Mouse (Mus musculus): ENCODE measurements around the gene Plekhh2. TPM values are rescaled to one million over a fixed set of nuclear protein-coding genes. Genes with fewer than 3 reads are reported as not detected.

Gene Plekhh2
- polyA plus RNA-seq, 1 experiment from 2014 or later, result 6.1 TPM

- 36% methylated on average over 16 of the region's 16 CpGs for WGBS
- Histone ChIP-seq H3K4me1 (peaks cover 50% of the 10 kb centered on the region), H3K9me3 (no peaks in the 10 kb centered on the region), H3K4me3 (no peak overlapping the region; the same call in 1 of the 2 replicates), H3K27me3 (replicated peaks; ENCODE audit: low read depth, poor library complexity, severe bottlenecking) (no peaks in the 10 kb centered on the region), H3K27ac (replicated peaks) (peak overlapping the region; percentile 73), H3K36me3 (replicated peaks) (peaks cover 9% of the 10 kb centered on the region; the same call in 1 of the 2 replicates)
- peak; percentile 60 for DNase-seq (ENCODE audit: low spot score)
These were observed 132.8 kb downstream of the Plekhh2 start for GRCm38 (mm10) chr17:84644292-84645050.

- Histone ChIP-seq H3K4me3 (no peak overlapping the region), H3K27me3 (replicated peaks; ENCODE audit: low read depth, poor library complexity, severe bottlenecking) (no peaks in the 10 kb centered on the region), H3K27ac (replicated peaks) (peak overlapping the region; percentile 73), H3K4me1 (peaks cover 44% of the 10 kb centered on the region), H3K9me3 (no peaks in the 10 kb centered on the region), H3K36me3 (replicated peaks) (peaks cover 12% of the 10 kb centered on the region; the same call in 1 of the 2 replicates)
- 19% methylated on average over 9 of the region's 9 CpGs for WGBS
- no peak for DNase-seq (ENCODE audit: low spot score)
These were observed 133.4 kb downstream of the Plekhh2 start for GRCm38 (mm10) chr17:84645119-84645518.

DNA sequence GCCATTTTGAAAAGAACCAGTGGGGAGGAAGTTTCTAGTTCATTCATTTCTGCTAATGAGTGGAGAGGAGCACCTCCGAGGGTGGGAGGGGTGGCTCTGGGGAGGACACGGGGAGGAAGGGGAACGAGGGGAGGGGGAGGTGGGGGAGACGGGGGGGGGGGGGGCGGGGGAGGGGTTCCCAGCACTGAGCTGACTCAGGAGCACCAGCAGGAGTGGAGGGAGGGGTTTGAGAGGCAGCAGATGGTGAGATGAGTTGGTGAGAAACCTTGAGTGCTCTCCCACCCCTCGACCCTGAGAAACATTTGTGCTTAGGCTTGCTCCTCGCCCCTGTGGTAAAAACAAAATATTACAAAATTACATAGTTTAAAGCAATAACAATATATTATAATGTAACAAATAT, 134.2 kb downstream of the Plekhh2 start:
- WGBS, result 21% methylated on average over 5 of the region's 7 CpGs
- DNase-seq (ENCODE audit: low spot score), result peak; percentile 47
- H3K4me3 ChIP-seq, result no peak overlapping the region
- no peaks in the 10 kb centered on the region for H3K9me3 ChIP-seq
- H3K27me3 ChIP-seq (replicated peaks; ENCODE audit: low read depth, poor library complexity, severe bottlenecking), result no peaks in the 10 kb centered on the region
- no peak overlapping the region; the same call in 1 of the 2 replicates for H3K27ac ChIP-seq (replicated peaks)
- H3K36me3 ChIP-seq (replicated peaks), result peaks cover 13% of the 10 kb centered on the region; the same call in 1 of the 2 replicates
- H3K4me1 ChIP-seq, result peaks cover 42% of the 10 kb centered on the region

GRCm38 (mm10) chr17:84646477-84646876, 134.8 kb downstream of the Plekhh2 start:
- Histone ChIP-seq H3K27me3 (replicated peaks; ENCODE audit: low read depth, poor library complexity, severe bottlenecking) (no peaks in the 10 kb centered on the region), H3K27ac (replicated peaks) (no peak overlapping the region), H3K36me3 (replicated peaks) (peaks cover 7% of the 10 kb centered on the region; the same call in 1 of the 2 replicates), H3K4me1 (peaks cover 42% of the 10 kb centered on the region), H3K9me3 (no peaks in the 10 kb centered on the region), H3K4me3 (no peak overlapping the region)
- DNase-seq (ENCODE audit: low spot score), result no peak
- WGBS, result 64% methylated on average over 2 of the region's 2 CpGs

GRCm38 (mm10) chr17:84647630-84648029, 135.9 kb downstream of the Plekhh2 start:
- H3K27me3 ChIP-seq (replicated peaks; ENCODE audit: low read depth, poor library complexity, severe bottlenecking), result no peaks in the 10 kb centered on the region

DNA sequence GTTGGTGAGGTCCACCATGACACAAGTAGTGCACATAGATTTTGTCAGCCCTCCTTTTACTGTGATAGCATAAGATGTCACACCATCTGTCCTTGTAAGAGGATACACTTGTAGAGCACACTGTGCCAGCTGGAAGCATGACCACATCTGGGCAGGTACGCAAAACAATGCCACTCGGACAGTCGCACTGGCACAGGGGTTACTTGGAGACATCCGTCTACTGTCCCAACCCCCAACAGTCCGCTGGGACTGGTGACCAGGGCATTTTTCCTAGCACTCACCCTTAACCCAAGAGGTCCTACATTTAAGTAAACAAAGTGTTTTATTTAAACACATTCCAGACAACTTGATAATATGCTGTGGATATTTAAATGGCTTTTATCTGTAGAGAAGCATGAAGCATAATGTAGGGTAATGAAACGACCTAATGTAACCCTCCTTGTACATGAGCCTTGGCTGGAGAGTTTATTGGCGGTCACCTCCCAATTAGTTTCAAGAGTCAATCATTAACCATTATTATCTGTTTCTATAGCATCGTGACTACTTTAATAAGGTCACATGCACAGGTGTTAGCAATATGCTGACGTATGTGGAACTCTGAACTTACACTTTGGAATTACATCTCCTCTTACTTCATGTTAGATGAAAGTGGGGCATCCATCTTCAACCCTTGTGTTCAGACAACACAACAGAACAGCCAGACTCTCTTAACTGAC, 138.8 kb downstream of the Plekhh2 start:
- 89% methylated on average over 9 of the region's 9 CpGs for WGBS
- no peak for DNase-seq (ENCODE audit: low spot score)
- H3K4me3 ChIP-seq, result no peak overlapping the region
- peaks cover 13% of the 10 kb centered on the region for H3K4me1 ChIP-seq
- 0 out of 2 replicates have a peak, but pooled peaks cover 9% of the 10 kb centered on the region for H3K36me3 ChIP-seq (replicated peaks)
- H3K27me3 ChIP-seq (replicated peaks; ENCODE audit: low read depth, poor library complexity, severe bottlenecking), result no peaks in the 10 kb centered on the region
- no peaks in the 10 kb centered on the region for H3K9me3 ChIP-seq
- no peak overlapping the region for H3K27ac ChIP-seq (replicated peaks)

More at GRCm38 (mm10) chr17:84647630-84648029, 135.9 kb downstream of the Plekhh2 start:
- 91% methylated on average over 4 of the region's 4 CpGs for WGBS
- H3K4me1 ChIP-seq, result peaks cover 38% of the 10 kb centered on the region
- H3K9me3 ChIP-seq, result no peaks in the 10 kb centered on the region
- H3K27ac ChIP-seq (replicated peaks), result no peak overlapping the region
- no peak for DNase-seq (ENCODE audit: low spot score)
- no peak overlapping the region for H3K4me3 ChIP-seq
- 0 out of 2 replicates have a peak, but pooled peaks cover 6% of the 10 kb centered on the region for H3K36me3 ChIP-seq (replicated peaks)

DNA sequence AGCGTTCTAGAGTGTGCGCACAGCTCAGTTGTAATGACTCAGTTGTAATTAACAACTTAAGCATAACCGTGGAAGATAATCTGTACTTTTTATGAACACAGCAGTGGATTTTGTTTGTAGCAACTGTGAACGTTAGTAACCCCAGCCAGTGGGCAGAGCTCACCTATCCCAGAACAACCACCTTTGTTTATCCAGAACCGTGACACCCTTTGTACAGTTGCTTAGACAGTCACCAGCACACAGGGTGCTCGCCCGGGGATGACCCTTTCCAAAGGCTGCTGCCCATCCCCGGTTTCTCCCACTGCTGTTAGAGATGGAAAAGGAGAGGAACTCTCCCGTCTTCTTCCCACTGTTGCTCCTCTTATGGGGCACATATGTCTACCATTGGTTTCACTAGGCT, 141.8 kb downstream of the Plekhh2 start:
- Histone ChIP-seq H3K9me3 (no peaks in the 10 kb centered on the region), H3K4me3 (no peak overlapping the region), H3K27ac (replicated peaks) (no peak overlapping the region), H3K27me3 (replicated peaks; ENCODE audit: low read depth, poor library complexity, severe bottlenecking) (no peaks in the 10 kb centered on the region), H3K36me3 (replicated peaks) (0 out of 2 replicates have a peak, but pooled peaks cover 9% of the 10 kb centered on the region), H3K4me1 (peaks cover 29% of the 10 kb centered on the region)
- no peak for DNase-seq (ENCODE audit: low spot score)
- 92% methylated on average over 9 of the region's 9 CpGs for WGBS

DNA sequence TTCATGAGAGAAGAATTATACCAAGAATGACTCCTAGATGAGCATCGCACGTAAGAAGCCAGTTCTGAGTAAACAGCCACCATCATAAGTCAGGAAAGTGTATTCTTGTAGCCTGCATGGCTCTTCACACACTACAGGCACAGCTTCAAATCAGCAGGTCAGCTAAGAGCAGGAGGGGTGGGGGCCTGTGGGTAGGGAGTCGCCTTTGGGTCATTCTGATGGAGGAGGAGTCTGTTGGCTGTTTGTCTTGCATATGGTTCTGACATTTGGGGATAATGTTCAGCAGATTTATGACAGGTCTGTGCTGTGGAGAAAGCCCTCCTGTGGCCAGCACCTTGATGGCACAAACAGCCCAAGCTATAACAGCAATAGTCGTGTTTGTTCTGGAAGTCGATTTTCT, 144.5 kb downstream of the Plekhh2 start:
- no peaks in the 10 kb centered on the region for H3K9me3 ChIP-seq
- 0 out of 2 replicates have a peak overlapping the region, but pooled peaks have one; percentile 30 for H3K27ac ChIP-seq (replicated peaks)
- 0 out of 2 replicates have a peak, but pooled peaks cover 3% of the 10 kb centered on the region for H3K36me3 ChIP-seq (replicated peaks)
- H3K4me3 ChIP-seq, result no peak overlapping the region
- WGBS, result 72% methylated on average over 5 of the region's 5 CpGs
- peaks cover 37% of the 10 kb centered on the region for H3K4me1 ChIP-seq
- no peak for DNase-seq (ENCODE audit: low spot score)
- no peaks in the 10 kb centered on the region for H3K27me3 ChIP-seq (replicated peaks; ENCODE audit: low read depth, poor library complexity, severe bottlenecking)

- H3K4me3 ChIP-seq, result no peak overlapping the region
- H3K36me3 ChIP-seq (replicated peaks), result 0 out of 2 replicates have a peak, but pooled peaks cover 3% of the 10 kb centered on the region
- no peaks in the 10 kb centered on the region for H3K9me3 ChIP-seq
- H3K4me1 ChIP-seq, result peaks cover 39% of the 10 kb centered on the region
- H3K27ac ChIP-seq (replicated peaks), result peak overlapping the region; percentile 59; the same call in 1 of the 2 replicates
- no peaks in the 10 kb centered on the region for H3K27me3 ChIP-seq (replicated peaks; ENCODE audit: low read depth, poor library complexity, severe bottlenecking)
- DNase-seq (ENCODE audit: low spot score), result no peak
- WGBS, result 82% methylated on average over 19 of the region's 19 CpGs
These were observed 145.1 kb downstream of the Plekhh2 start for GRCm38 (mm10) chr17:84656653-84657421.

GRCm38 (mm10) chr17:84657422-84657732, 145.7 kb downstream of the Plekhh2 start:
- Histone ChIP-seq H3K36me3 (replicated peaks) (0 out of 2 replicates have a peak, but pooled peaks cover 3% of the 10 kb centered on the region), H3K27me3 (replicated peaks; ENCODE audit: low read depth, poor library complexity, severe bottlenecking) (no peaks in the 10 kb centered on the region), H3K9me3 (no peaks in the 10 kb centered on the region), H3K27ac (replicated peaks) (peak overlapping the region; percentile 59; the same call in 1 of the 2 replicates), H3K4me3 (no peak overlapping the region), H3K4me1 (peaks cover 42% of the 10 kb centered on the region)
- DNase-seq (ENCODE audit: low spot score), result no peak
- WGBS, result 75% methylated on average over 3 of the region's 3 CpGs

GRCm38 (mm10) chr17:84657782-84658181, 146.1 kb downstream of the Plekhh2 start:
- H3K4me1 ChIP-seq, result peaks cover 42% of the 10 kb centered on the region
- 48% methylated on average over 7 of the region's 7 CpGs for WGBS

GRCm38 (mm10) chr17:84658195-84658594, 146.5 kb downstream of the Plekhh2 start:
- DNase-seq (ENCODE audit: low spot score), result peak; percentile 71
- 29% methylated on average over 5 of the region's 5 CpGs for WGBS
- H3K4me1 ChIP-seq, result peaks cover 42% of the 10 kb centered on the region
- no peak overlapping the region for H3K4me3 ChIP-seq
- H3K27me3 ChIP-seq (replicated peaks; ENCODE audit: low read depth, poor library complexity, severe bottlenecking), result no peaks in the 10 kb centered on the region
- no peaks in the 10 kb centered on the region for H3K9me3 ChIP-seq
- H3K36me3 ChIP-seq (replicated peaks), result 0 out of 2 replicates have a peak, but pooled peaks cover 2% of the 10 kb centered on the region
- H3K27ac ChIP-seq (replicated peaks), result peak overlapping the region; percentile 45; the same call in 1 of the 2 replicates

More at GRCm38 (mm10) chr17:84657782-84658181, 146.1 kb downstream of the Plekhh2 start:
- peak overlapping the region; percentile 59; the same call in 1 of the 2 replicates for H3K27ac ChIP-seq (replicated peaks)
- peak; percentile 70 for DNase-seq (ENCODE audit: low spot score)
- H3K27me3 ChIP-seq (replicated peaks; ENCODE audit: low read depth, poor library complexity, severe bottlenecking), result no peaks in the 10 kb centered on the region
- no peaks in the 10 kb centered on the region for H3K9me3 ChIP-seq
- 0 out of 2 replicates have a peak, but pooled peaks cover 3% of the 10 kb centered on the region for H3K36me3 ChIP-seq (replicated peaks)
- no peak overlapping the region for H3K4me3 ChIP-seq
